18 mouse cellular contexts compared by ENCODE assay signal in genomic region chr1:46886091-46886490, GRCm38 (mm10). TPM values are rescaled to one million over a fixed set of nuclear protein-coding genes. Genes with fewer than 3 reads are reported as not detected.
DNase-seq lines count a peak whose midpoint lies in the region; ATAC-seq lines count a peak whose summit lies in the region.
"Had no signal": no experiment of that assay in that cellular context is flagged by ENCODE, and none has a peak within 500 bp of the region (broad histone marks: within the 10 kb centered on the region; RNA-seq: fewer than 3 reads in every experiment).

No protein-coding gene starts in this region.

- no peak overlapping the region for H3K27ac ChIP-seq in hindbrain, embryonic 11.5 days (ENCODE audit: low read depth, low read length)
- no peak overlapping the region for H3K27ac ChIP-seq in hindbrain, embryonic 13.5 days
- H3K27ac ChIP-seq in neural tube, embryonic 15.5 days (replicated peaks) = no peak overlapping the region
- H3K27ac ChIP-seq in limb, embryonic 13.5 days = no peak overlapping the region
- H3K27ac ChIP-seq: heart, adult 2 months; layer of hippocampus, adult 2 months; liver, embryonic 15.5 days; midbrain, embryonic 12.5 days; neural tube, embryonic 13.5 days had no signal

- H3K27me3 ChIP-seq in hindbrain, embryonic 11.5 days (ENCODE audit: control insufficient read depth, insufficient read depth, low read length) = no peaks in the 10 kb centered on the region
- no peaks in the 10 kb centered on the region for H3K27me3 ChIP-seq in hindbrain, embryonic 13.5 days
- H3K27me3 ChIP-seq in neural tube, embryonic 15.5 days (replicated peaks) = no peaks in the 10 kb centered on the region
- no peaks in the 10 kb centered on the region for H3K27me3 ChIP-seq in limb, embryonic 13.5 days
- H3K27me3 ChIP-seq: liver, embryonic 15.5 days; midbrain, embryonic 12.5 days; neural tube, embryonic 13.5 days had no signal

- WGBS in hindbrain, embryonic 11.5 days = 42% methylated on average over 9 of the region's 9 CpGs
- WGBS in hindbrain, embryonic 13.5 days = 50% methylated on average over 9 of the region's 9 CpGs
- 29% methylated on average over 9 of the region's 9 CpGs for whole genome bisulfite sequencing in neural tube, embryonic 15.5 days
- WGBS in limb, embryonic 13.5 days = 24% methylated on average over 9 of the region's 9 CpGs

- H3K9ac ChIP-seq in hindbrain, embryonic 11.5 days (ENCODE audit: low read depth, low read length) = no peak overlapping the region
- no peak overlapping the region for H3K9ac ChIP-seq in hindbrain, embryonic 13.5 days
- H3K9ac ChIP-seq in neural tube, embryonic 15.5 days (replicated peaks) = no peak overlapping the region
- H3K9ac ChIP-seq in limb, embryonic 13.5 days = no peak overlapping the region
- H3K9ac ChIP-seq: liver, embryonic 15.5 days; midbrain, embryonic 12.5 days; neural tube, embryonic 13.5 days had no signal

- H3K4me1 ChIP-seq in hindbrain, embryonic 11.5 days (replicated peaks; ENCODE audit: control insufficient read depth, insufficient read depth, low read length) = no peaks in the 10 kb centered on the region
- H3K4me1 ChIP-seq in hindbrain, embryonic 13.5 days (replicated peaks) = no peaks in the 10 kb centered on the region; the same call in 1 of the 2 replicates
- H3K4me1 ChIP-seq in neural tube, embryonic 15.5 days = no peaks in the 10 kb centered on the region
- H3K4me1 ChIP-seq in limb, embryonic 13.5 days = peaks cover 30% of the 10 kb centered on the region
- H3K4me1 ChIP-seq: liver, embryonic 15.5 days; midbrain, embryonic 12.5 days had no signal

- peak; percentile 16 for DNase-seq in hindbrain, embryonic 11.5 days (ENCODE audit: low spot score)
- DNase-seq in neural tube, embryonic 10.5 days (ENCODE audit: extremely low spot score, low spot score) = peak; percentile 35
- no peak for DNase-seq in liver
- DNase-seq in spleen, postnatal 10 days (ENCODE audit: low spot score in 2 of 2) = no peak
- DNase-seq: cerebellum, adult 9-11 months; heart, adult 2 months; heart, postnatal 36 days; retina, postnatal 1 day; thymus, adult 2 months had no signal

- H3K4me2 ChIP-seq in hindbrain, embryonic 11.5 days (replicated peaks; ENCODE audit: low read depth, low read length) = no peak overlapping the region
- no peak overlapping the region for H3K4me2 ChIP-seq in hindbrain, embryonic 13.5 days
- H3K4me2 ChIP-seq in neural tube, embryonic 15.5 days = no peak overlapping the region
- H3K4me2 ChIP-seq in limb, embryonic 13.5 days (replicated peaks) = no peak overlapping the region
- H3K4me2 ChIP-seq: liver, embryonic 15.5 days; midbrain, embryonic 12.5 days; neural tube, embryonic 13.5 days had no signal

- ATAC-seq in hindbrain, embryonic 11.5 days (ENCODE audit: low FRiP score) = no peak
- ATAC-seq in hindbrain, embryonic 13.5 days (ENCODE audit: low FRiP score) = no peak
- ATAC-seq in neural tube, embryonic 15.5 days (ENCODE audit: low FRiP score) = no peak
- ATAC-seq in limb, embryonic 13.5 days (ENCODE audit: low FRiP score, low read depth) = 0 out of 2 replicates have a peak, but pooled peaks have one; percentile 29

- no peaks in the 10 kb centered on the region for H3K9me3 ChIP-seq in hindbrain, embryonic 11.5 days (ENCODE audit: control insufficient read depth, low read length)
- no peaks in the 10 kb centered on the region for H3K9me3 ChIP-seq in hindbrain, embryonic 13.5 days
- H3K9me3 ChIP-seq in neural tube, embryonic 15.5 days (replicated peaks) = no peaks in the 10 kb centered on the region
- no peaks in the 10 kb centered on the region for H3K9me3 ChIP-seq in limb, embryonic 13.5 days
- H3K9me3 ChIP-seq: G1E; liver, embryonic 15.5 days; midbrain, embryonic 12.5 days; neural tube, embryonic 13.5 days had no signal

- H3K4me3 ChIP-seq in hindbrain, embryonic 11.5 days (ENCODE audit: low read depth, low read length) = no peak overlapping the region
- H3K4me3 ChIP-seq in hindbrain, embryonic 13.5 days = no peak overlapping the region
- H3K4me3 ChIP-seq in neural tube, embryonic 15.5 days (replicated peaks) = no peak overlapping the region
- no peak overlapping the region for H3K4me3 ChIP-seq in limb, embryonic 13.5 days
- H3K4me3 ChIP-seq: erythroblast, embryonic 14.5 days; heart, adult 2 months; layer of hippocampus, adult 2 months; liver, embryonic 15.5 days; midbrain, embryonic 12.5 days; neural tube, embryonic 13.5 days had no signal

- H3K36me3 ChIP-seq in hindbrain, embryonic 11.5 days (ENCODE audit: control insufficient read depth, insufficient read depth, low read length) = no peaks in the 10 kb centered on the region
- no peaks in the 10 kb centered on the region for H3K36me3 ChIP-seq in hindbrain, embryonic 13.5 days
- H3K36me3 ChIP-seq in neural tube, embryonic 15.5 days = no peaks in the 10 kb centered on the region
- no peaks in the 10 kb centered on the region for H3K36me3 ChIP-seq in limb, embryonic 13.5 days
- H3K36me3 ChIP-seq: G1E; liver, embryonic 15.5 days; midbrain, embryonic 12.5 days; neural tube, embryonic 13.5 days had no signal

RNA-seq across cellular contexts. Expression of gene Slc39a10, which starts 6.6 kb away (rescaled TPM):
- polyA plus RNA-seq in hindbrain, embryonic 11.5 days (2014; fragmentation: Nextera tagmentation; extraction: Ambion mirVana) = 78.5 and 99.9 TPM in 2 replicates
- 61.0 and 69.1 TPM in 2 replicates for polyA plus RNA-seq in hindbrain, embryonic 13.5 days (2015; fragmentation: Nextera tagmentation; extraction: Ambion mirVana)
- 52.7 and 55.7 TPM in 2 replicates for polyA plus RNA-seq in neural tube, embryonic 15.5 days (2015; fragmentation: Nextera tagmentation; extraction: Ambion mirVana)
- polyA plus RNA-seq in limb, embryonic 13.5 days (2015; fragmentation: Nextera tagmentation; extraction: Ambion mirVana) = 44.3 and 50.5 TPM in 2 replicates

Comparison
In these comparisons a context has a peak if more than half of its experiments do, and no peak if none do; other contexts are left out.
1. DNase-seq: peak in hindbrain, embryonic 11.5 days (single experiment) and neural tube, embryonic 10.5 days (single experiment); none in liver (single experiment) and spleen, postnatal 10 days (0 of 2).